Mouse (Mus musculus): ENCODE measurements around the gene Nfkbie. TPM values are rescaled to one million over a fixed set of nuclear protein-coding genes. Genes with fewer than 3 reads are reported as not detected.

The Nfkbie gene
- total RNA-seq (2014; fragmentation: Nextera tagmentation): 4.6 and 7.8 TPM in 2 replicates
- 4.9 and 6.0 TPM in 2 replicates for total RNA-seq (2017)

DNA sequence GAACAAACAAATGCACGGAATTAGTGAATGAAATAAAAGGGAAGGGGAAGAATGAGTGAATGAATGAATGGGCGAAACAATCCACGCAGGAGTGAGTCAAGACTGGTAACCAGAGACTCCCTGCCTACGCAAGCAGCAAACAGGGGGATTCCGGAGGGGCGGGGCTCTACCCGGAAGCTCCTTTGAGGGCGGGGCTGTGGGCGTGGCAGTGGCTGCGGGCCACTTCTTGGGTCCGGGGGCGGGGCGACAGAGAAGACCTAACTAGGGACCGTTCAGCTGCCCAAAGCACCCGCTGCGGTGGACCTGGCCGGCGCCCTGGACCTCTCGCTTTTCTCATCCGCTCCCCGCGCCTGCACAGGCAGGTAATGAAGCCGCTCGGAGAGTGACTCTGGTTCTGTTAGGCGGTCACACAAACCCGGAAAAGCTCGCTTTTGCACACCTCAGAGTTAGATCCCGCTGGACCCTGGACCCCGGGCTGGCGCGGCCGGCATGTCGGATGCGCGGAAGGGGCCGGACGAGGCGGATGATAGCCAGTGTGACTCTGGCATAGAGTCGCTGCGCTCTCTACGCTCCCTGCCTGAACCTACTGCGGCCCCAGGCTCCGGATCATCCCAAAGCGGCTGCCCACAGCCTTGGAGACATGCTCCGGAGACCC, at the start of gene Nfkbie:
Gene Nfkbie (plus strand): TSS at position 252 of the 655 bp plus-strand sequence.
- ATAC-seq (replicated peaks; ENCODE audit: poor library complexity, severe bottlenecking): peak; percentile 65

- no peak for ATAC-seq (replicated peaks; ENCODE audit: poor library complexity, severe bottlenecking)
Measured at GRCm38 (mm10) chr17:45505941-45506465, 49.5 kb upstream of the Nfkbie start.

GRCm38 (mm10) chr17:45506700-45507189, 48.8 kb upstream of the Nfkbie start, which contains the start of gene Aars2:
Gene Aars2, plus strand, starts transcription at chr17:45506841.
- peak; percentile 92 for ATAC-seq (replicated peaks; ENCODE audit: poor library complexity, severe bottlenecking)

DNA sequence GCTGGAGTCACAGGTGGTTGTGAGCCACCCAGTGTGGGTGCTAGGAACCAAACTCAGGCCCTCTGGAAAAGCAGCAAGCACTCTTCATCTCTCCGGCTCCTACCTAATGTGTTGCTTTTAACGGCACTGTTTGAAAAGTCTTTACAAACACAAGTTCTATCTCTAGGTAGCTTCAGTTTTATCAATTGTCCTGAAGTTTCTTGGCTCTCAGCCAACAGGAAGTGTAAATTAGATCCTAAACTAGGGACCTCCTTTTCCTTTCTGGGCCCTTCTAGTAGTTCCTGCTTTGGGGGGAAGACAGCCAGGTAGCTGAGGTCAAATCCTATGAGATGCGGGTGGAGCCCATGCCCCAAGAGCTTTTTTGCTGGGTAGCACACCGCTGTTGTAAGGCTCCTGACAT, 44.6 kb upstream of the Nfkbie start:
- ATAC-seq (replicated peaks; ENCODE audit: poor library complexity, severe bottlenecking): no peak

- no peak for ATAC-seq (replicated peaks; ENCODE audit: poor library complexity, severe bottlenecking)
Measured at GRCm38 (mm10) chr17:45511757-45512156, 43.7 kb upstream of the Nfkbie start.

- ATAC-seq (replicated peaks; ENCODE audit: poor library complexity, severe bottlenecking): no peak
Measured at GRCm38 (mm10) chr17:45515204-45515726, 40.2 kb upstream of the Nfkbie start.

DNA sequence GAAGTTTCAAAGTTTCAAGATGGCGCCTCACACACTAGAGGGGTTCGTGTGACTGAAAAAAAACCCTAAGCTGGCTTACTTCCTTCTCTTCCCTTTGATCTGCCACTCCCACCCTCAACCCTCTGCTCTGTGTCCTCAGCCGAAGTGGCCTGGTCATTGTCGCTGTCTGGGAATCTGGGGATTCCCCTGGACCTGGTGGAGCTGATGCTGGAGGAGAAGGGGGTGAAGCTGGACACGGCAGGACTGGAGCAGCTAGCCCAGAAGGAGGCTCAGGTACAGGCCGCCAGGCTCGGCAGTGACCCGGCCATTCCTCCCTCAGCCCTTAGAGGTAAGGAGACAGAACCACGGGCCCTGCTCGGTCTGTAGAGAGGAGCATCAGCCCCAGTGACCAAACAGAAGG, 39.7 kb upstream of the Nfkbie start:
- no peak for ATAC-seq (replicated peaks; ENCODE audit: poor library complexity, severe bottlenecking)

- peak; percentile 75 for ATAC-seq (replicated peaks; ENCODE audit: poor library complexity, severe bottlenecking)
Measured at GRCm38 (mm10) chr17:45516488-45516887, 39.0 kb upstream of the Nfkbie start.

GRCm38 (mm10) chr17:45517135-45517534, 38.4 kb upstream of the Nfkbie start:
- ATAC-seq (replicated peaks; ENCODE audit: poor library complexity, severe bottlenecking): no peak

DNA sequence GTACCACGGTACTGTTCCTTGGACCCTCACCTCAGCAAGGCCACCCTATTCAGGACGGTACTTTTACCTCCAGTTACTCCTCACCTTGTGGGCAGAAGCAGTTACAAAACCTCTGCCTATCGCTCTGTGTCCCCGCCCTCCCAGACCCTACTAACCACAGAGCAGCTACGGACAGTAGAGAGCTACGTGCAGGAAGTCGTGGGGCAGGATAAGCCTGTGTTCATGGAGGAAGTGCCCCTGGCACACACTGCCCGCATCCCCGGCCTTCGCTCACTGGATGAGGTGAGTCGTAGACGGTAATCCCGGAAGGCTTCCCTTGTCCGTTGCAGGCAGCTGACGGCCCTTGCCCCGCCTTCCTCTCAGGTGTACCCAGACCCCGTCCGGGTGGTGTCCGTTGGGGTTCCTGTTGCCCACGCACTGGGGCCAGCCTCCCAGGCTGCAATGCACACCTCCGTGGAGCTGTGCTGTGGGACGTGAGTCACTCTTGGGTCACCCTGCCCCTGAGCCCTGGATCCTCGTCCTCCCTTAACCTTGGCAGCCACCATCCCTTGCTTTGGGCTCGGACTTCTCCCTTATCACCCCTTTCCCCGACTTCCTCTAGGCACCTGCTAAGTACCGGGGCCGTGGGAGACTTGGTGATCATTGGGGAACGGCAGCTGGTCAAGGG, 37.8 kb upstream of the Nfkbie start:
- peak; percentile 74 for ATAC-seq (replicated peaks; ENCODE audit: poor library complexity, severe bottlenecking)

DNA sequence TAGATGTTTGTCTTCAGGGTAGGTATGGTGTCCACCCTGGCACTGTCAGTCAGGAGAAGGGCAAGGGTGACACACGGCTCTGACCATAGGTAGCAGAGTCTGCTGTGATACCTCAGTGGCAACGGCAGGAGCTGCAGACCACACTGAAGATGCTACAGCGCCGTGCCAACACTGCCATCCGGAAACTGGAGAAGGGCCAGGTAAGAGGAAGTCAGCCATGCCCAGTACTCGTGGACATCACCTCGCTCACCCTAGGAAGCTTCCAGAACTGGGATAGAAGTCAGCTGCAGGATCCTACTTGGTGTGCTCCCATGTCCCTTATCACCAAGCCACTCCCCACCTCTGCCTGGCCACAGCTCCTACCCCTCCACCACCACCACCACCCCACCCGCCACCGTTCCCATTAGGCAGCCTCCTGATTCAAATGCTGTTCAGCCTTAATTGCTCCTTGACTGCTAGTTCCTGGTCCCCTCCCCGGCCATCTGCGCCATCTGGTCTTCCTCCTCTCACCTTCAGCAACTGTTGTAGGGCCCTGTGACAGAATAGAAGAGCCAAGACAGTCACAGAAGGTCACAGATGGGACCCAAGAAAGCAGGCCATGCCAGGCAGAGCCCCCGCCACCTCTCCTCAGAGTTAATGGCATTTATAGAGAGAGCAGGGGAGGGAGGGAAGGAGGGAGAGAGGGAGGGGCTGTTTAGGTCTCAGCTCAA, 36.6 kb upstream of the Nfkbie start:
- no peak for ATAC-seq (replicated peaks; ENCODE audit: poor library complexity, severe bottlenecking)

DNA sequence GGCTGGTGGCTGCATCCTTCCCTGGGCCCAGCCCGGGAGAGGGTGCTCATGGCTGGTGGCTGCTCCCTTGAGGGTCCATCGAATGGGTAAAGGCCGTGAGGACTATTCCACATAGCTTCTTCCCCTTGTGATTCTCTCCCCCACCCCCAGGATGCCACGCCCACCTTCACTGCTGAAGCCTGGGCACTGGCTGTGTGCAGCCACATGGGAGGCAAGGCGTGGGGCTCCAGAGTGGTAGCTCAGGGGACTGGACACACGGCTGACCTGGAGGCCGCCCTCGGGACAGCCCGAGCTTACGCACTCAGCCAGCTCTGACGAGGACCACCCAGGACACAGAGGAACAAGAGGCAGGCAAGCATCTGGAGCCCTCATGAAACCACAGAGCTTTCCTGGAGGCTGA, 35.4 kb upstream of the Nfkbie start:
- no peak for ATAC-seq (replicated peaks; ENCODE audit: poor library complexity, severe bottlenecking)

GRCm38 (mm10) chr17:45523263-45523662, 32.2 kb upstream of the Nfkbie start, which contains the start of gene Tcte1:
Gene Tcte1, plus strand, starts transcription at chr17:45523434.
- no peak; the same call in 1 of the 2 replicates for ATAC-seq (replicated peaks; ENCODE audit: poor library complexity, severe bottlenecking)

- ATAC-seq (replicated peaks; ENCODE audit: poor library complexity, severe bottlenecking): no peak
Measured at GRCm38 (mm10) chr17:45524961-45525360, 30.5 kb upstream of the Nfkbie start.

GRCm38 (mm10) chr17:45526571-45526970, 28.9 kb upstream of the Nfkbie start:
- no peak for ATAC-seq (replicated peaks; ENCODE audit: poor library complexity, severe bottlenecking)

DNA sequence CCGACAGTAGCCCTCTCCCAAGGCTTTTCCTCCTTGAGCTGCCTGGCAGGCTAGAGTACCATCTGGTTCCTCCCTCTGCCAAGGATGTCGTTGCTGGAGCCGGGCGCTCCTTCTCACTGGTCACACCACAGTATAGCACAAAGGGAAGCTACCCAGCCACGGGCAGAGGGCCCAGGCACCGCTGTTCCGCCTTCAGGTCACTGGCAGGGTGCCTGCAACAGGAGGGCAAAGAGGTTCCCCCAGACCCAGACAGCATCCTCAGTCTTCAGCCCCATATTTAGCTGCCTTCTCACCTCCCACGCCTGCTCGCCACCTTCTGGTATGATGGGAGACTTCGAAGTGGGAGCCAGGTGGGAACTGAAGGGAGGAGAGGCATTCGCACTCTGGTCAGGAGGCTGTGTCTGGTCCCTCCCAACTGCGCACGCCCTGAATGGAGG, 25.1 kb upstream of the Nfkbie start:
- no peak for ATAC-seq (replicated peaks; ENCODE audit: poor library complexity, severe bottlenecking)

DNA sequence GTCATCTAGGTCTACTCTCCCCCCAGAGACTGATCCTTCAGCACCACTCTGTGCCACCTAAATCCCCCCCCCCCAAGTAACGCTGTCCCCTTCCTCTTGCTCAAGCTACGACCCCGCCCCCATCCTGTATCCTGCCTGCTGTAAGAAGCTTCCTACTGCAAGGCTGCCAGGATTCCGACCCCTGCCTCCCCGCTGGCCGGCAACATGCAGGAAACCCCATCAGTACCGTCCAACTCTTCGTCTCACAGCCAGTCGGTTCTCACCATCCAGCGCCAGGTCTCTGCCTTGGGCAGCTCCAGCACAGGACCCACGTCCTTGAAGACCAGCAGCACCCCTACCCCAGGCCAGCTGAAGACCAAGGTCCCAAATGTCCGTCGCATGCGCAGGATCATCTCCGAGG, 22.6 kb upstream of the Nfkbie start:
- ATAC-seq (replicated peaks; ENCODE audit: poor library complexity, severe bottlenecking): no peak

- peak; percentile 62 for ATAC-seq (replicated peaks; ENCODE audit: poor library complexity, severe bottlenecking)
Measured at GRCm38 (mm10) chr17:45536264-45536663, 19.2 kb upstream of the Nfkbie start.

- no peak for ATAC-seq (replicated peaks; ENCODE audit: poor library complexity, severe bottlenecking)
Measured at GRCm38 (mm10) chr17:45538394-45538793, 17.1 kb upstream of the Nfkbie start.

GRCm38 (mm10) chr17:45539664-45540063, 15.8 kb upstream of the Nfkbie start:
- no peak for ATAC-seq (replicated peaks; ENCODE audit: poor library complexity, severe bottlenecking)
